Mouse (Mus musculus) urinary bladder, postnatal 25 days (tissue): ENCODE measurements around the gene Prr15.
A peak's percentile ranks its signal among the peaks of the same experiment; 100 is the strongest.

ENCODE experiments used
- DNase-seq: peaks from one replicate; pipeline ENCODE4 v3.0.0; 2022; ENCODE audit warnings: low spot score

Prr15 gene

GRCm38 (mm10) chr6:54332203-54332602 lies 6.6 kb downstream of the Prr15 start:
- DNase-seq: no peak

DNA sequence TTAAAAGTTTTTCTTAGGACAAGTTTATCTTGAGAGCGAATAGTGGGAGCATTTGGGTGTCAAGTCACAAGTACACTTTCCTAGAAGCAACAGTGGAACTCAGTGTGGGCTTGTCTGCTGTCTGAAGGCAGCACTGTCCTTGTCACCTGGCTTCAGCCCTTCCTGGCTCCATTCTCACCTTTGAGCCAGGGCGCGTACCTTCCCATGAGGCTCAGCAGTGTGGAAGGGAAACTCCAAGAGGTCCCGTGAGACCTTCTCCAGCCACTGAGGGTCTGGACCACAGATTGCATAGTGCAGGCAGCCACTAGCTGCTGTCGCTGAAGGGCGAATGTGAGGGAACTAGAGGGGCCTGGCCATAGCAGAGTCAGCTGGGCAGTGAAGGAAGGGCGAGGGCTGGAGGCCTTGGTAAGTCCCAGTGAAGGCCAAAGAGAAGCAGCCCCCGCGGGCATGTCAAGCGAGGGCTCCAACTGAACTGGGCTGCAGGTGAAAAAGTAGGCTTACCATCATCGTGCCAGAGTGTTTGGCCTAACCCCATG lies 7.5 kb downstream of the Prr15 start:
- DNase-seq: no peak

- no peak for DNase-seq
These were observed 8.2 kb downstream of the Prr15 start for GRCm38 (mm10) chr6:54333652-54334396.

GRCm38 (mm10) chr6:54337321-54337720 lies 11.7 kb downstream of the Prr15 start:
- DNase-seq: no peak

DNA sequence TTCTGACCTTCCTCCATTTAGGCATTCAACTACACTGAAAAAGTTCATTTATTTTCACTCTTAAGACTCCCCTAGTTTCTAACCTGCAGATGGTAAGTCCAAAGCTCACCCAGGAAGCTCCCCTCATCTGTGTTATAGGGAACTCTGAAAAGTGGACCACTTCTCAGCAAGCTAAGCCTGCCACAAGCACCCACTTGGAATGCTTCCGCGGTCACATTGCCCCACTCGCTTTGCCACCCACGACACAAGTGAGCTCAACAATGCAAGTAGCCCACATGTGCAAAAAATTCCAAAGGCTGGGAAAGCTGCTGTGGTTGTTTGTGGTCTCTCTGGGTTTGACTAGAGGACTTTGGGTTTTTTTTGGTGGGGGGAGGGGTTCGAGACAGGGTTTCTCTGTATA lies 15.5 kb downstream of the Prr15 start:
- DNase-seq: no peak

GRCm38 (mm10) chr6:54342223-54342622 lies 16.6 kb downstream of the Prr15 start:
- no peak for DNase-seq

DNA sequence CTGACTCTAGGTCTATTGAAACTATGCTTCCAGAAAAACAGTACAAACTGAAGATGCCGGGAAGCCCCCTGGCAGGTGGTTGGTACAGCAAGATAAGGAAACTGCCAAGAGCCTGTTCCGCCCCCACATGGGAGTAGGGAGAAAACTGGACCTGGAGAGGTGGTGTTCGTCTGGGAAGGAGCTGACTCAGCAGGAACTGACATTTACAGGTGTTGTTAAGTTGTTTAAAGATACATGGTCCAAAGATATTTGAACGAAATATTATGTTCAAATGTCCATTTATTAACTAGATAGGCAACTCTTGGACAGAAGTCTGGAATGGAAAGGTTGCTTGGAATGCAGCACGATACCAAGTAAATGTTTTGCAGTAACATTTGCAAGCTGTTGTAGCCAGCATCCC lies 26.2 kb downstream of the Prr15 start:
- no peak for DNase-seq

GRCm38 (mm10) chr6:54352931-54353690 lies 27.5 kb downstream of the Prr15 start:
- DNase-seq: no peak

GRCm38 (mm10) chr6:54353698-54354097 lies 28.1 kb downstream of the Prr15 start:
- no peak for DNase-seq

- DNase-seq: no peak
These were observed 30.0 kb downstream of the Prr15 start for GRCm38 (mm10) chr6:54355626-54356025.

- no peak for DNase-seq
These were observed 37.1 kb downstream of the Prr15 start for GRCm38 (mm10) chr6:54362526-54363324.

- no peak for DNase-seq
These were observed 38.9 kb downstream of the Prr15 start for GRCm38 (mm10) chr6:54364406-54365136.

DNA sequence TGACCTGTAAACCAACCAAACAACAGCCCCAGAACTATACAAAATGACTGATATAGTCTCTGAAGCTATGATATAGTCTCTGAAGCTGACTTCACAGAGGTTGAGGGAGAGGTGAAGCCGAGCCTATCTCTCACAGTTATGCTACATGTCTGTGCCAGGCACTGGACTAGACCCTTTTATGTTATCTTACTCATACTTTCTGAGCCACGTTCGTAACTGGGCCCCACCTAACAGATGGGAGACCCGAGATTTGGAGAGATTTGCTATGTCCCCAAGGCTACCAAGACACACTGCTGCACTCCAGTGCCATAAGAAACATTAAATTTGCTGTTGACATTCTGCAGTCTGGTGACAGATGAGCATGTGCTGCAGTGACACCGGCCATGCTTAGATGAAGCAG lies 41.0 kb downstream of the Prr15 start:
- DNase-seq: no peak

DNA sequence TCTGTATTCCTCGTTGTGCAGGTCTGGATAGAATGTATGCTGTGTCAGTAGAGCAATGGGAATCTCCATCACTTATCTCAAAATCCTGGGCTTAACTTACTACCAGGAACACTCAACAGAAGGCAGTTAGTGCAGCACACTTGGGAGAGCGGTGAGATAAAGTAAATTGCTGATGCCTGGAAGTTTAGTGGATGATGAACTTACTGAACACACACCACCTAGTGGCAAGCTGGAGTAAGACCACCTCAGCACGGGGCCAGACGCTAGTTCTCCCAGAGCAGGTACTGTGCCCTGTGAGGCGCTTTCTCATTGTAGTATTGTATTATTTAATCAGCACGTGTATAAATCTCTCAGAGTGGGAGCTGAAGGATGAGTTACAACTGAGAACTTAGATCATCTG lies 42.4 kb downstream of the Prr15 start:
- peak; percentile 22 for DNase-seq

DNA sequence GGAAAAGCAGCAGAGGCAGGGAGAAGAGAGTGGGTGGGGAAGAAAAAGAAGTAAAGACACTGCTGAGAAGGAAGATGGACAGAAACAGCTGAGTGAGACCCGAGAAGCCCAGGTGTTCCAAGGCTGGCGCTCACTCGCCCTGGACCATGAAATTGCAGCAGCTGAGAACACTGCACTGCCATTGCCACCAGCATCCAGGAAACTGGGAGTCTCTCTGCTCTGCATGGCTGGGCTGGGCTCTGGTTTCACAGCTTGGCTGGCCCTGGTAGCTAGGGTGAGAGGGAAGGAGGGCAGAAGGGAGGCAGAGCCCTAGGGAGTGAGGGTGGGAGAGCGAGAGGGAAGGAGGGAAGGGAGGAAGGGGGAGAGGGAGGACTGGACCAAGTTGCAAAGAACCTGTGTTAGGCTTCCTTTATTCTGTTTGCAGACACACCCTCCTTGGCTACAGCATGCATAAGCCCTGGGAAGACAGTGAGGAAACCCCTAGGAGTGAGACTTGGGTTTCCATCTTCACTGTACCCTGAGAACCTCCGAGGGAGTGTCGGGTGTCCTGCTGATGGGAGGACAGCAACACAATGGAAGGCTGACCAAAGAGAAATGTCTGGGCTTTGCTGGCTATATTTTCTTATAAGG lies 44.4 kb downstream of the Prr15 start:
- DNase-seq: no peak

DNA sequence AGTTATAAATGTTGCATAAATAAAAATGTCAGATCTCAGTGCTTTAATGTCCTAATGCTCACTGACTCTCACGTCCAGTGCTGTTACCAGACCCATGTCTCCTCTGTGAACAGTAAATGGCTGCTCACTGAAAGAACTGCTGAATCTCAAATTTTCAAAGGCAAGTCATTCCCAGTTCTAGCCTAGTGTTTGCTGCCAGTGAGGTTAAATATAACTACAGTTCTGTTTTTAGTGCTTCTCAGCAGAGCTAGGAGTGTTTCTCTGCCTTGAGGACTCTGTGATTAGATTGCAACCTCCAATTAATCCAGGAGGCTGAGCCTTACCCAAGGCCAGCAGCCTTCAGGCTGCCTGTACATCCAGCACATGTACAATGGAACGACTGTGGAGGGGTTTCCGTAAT lies 46.2 kb downstream of the Prr15 start:
- no peak for DNase-seq

GRCm38 (mm10) chr6:54379356-54379755 lies 53.7 kb downstream of the Prr15 start:
- no peak for DNase-seq
